Mouse (Mus musculus) bone marrow macrophage, adult 2 months (primary cell): Measurements from ENCODE around the gene Zdhhc24.

Experiments
- CTCF ChIP-seq: IDR thresholded peaks from 2 replicates; pipeline ENCODE4 v1.5.1; 2012; ENCODE audit warnings: low read depth, mild to moderate bottlenecking, low read length, moderate library complexity
- POLR2A ChIP-seq: IDR thresholded peaks from 2 replicates; pipeline ENCODE4 v1.6.1; 2012; ENCODE audit warnings: mild to moderate bottlenecking, low read depth, low read length, borderline replicate concordance

DNA sequence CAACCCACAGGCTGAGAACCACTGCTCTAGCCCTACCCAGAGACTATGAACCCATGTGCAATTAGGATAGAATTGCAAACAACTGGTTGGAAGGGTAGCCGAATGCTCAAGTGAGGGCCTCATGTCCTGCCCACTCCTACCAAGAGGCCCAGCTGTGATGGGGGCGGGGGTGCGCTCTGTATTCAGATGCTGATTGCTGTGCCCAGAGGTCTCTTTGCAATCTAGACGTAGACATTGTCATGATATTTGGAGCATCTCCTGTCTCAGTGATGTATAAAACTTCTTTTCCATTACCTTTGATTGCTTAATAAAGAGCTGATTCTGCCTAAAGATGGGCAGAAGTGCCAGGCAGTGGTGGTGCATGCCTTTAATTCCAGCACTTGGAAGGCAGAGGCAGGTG lies 28.7 kb upstream of the Zdhhc24 start:
- TF ChIP-seq CTCF (no peak), POLR2A (no peak)
